Mouse (Mus musculus) adrenal gland, adult 18-20 months (tissue): ENCODE results near the gene Vmn2r85. TPM values are rescaled to one million over a fixed set of nuclear protein-coding genes. Genes with fewer than 3 reads are reported as not detected.

ENCODE experiments used
- total RNA-seq, 2 experiments: library from RNA; stranded (reverse); gene quantifications; 1 replicate in 1 of 2; 2 replicates in 1 of 2; pipeline ENCODE4 v1.2.3; 2021

Vmn2r85 gene
- total RNA-seq, 2 experiments from 2014 or later, result not detected

Other genes with a start within 250 kb of the Vmn2r85 start
- gene Olfr826, start 245.5 kb downstream of the Vmn2r85 start, total RNA-seq, result not detected
- not detected for gene Olfr827, start 215.3 kb downstream of the Vmn2r85 start, total RNA-seq
- gene Neurod4, start 149.5 kb downstream of the Vmn2r85 start, total RNA-seq, result 1 to 10 TPM in 1 of 2 experiments, under 1 TPM in 1; 0.33 to 1.7 TPM
- under 1 TPM; 0.66 to 0.77 TPM for gene Tespa1, start 106.8 kb downstream of the Vmn2r85 start, total RNA-seq
- gene Vmn2r84, start 35.4 kb downstream of the Vmn2r85 start, total RNA-seq, result not detected
- gene Vmn2r86, start 26.3 kb upstream of the Vmn2r85 start, total RNA-seq, result not detected
- gene Vmn2r87, start 67.7 kb upstream of the Vmn2r85 start, total RNA-seq, result not detected